Mouse (Mus musculus) retina, postnatal 7 days (tissue): ENCODE measurements around the gene Tsc1.

Experiments used
- DNase-seq: peaks from one replicate; pipeline ENCODE4 v3.0.0-alpha.2; 2012; ENCODE audit warnings: low read depth, low spot score

The Tsc1 gene

GRCm38 (mm10) chr2:28640461-28641424, at the start of gene Tsc1:
Tsc1 (plus strand) TSS chr2:28641228.
- DNase-seq = peak; percentile 95

- DNase-seq = no peak
These were observed 49.5 kb upstream of the Tsc1 start for GRCm38 (mm10) chr2:28591479-28591878.

GRCm38 (mm10) chr2:28592809-28593208, 48.2 kb upstream of the Tsc1 start:
- DNase-seq = peak; percentile 41

- DNase-seq = no peak
These were observed 45.0 kb upstream of the Tsc1 start for GRCm38 (mm10) chr2:28596021-28596420.

DNA sequence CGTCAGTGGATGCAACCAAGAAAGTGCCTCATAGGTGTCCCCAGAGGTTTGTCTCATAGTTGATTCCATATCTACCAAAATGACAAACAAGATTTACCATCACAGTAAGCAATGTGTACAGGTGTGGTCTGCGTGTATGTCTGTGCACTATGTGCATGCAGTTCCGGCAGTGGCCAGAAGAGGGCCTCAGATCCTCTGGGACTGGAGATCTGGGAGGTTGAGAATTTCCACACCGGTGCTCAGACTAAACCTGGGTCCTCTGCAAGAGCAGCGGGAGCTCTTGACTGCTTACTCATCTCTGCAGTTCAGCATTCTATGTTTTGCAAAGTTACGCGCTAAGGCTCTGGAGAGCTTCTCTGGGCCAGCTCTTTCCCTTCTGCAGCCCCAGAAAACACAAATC, 44.0 kb upstream of the Tsc1 start:
- DNase-seq = no peak

DNA sequence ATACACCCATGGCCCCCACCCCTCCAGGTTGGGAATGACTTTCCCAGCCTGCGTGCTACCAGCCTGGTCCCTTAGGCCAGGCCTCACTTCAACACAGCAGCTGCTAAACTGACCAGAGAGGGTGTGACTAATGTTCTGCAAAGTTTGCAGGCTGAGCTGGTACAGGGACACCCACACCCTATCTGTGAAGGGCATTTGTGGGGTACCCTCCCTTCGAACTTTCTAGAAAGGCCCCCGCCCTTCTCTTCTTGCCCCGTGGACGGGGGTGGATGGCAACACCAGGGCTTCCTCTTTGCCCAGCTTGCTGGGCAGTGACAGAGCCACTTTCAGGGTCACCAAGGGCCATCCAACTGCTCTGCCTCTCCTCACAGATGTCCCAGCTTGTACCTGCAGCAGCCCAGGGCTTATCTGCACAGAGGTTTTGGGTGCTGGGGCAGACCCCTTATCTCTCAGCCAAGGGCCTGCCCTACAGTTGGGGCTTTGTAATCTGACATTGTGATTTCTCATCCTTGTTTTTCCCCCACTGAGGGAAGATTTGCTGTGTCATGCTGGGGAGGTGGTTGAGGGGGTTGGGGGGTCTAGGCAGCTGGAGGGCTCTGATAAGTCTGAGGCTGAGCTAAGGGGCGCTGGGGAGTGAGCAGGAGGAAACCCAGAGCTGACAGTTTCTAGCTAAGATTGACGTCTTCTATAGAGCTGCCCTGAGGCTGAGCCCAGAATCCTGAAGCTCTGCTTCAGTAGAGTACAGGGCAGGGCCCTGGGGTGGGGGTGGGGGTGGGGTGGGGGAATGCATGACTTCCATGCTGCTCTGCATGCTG, 43.1 kb upstream of the Tsc1 start:
- no peak for DNase-seq

GRCm38 (mm10) chr2:28598692-28599568, 42.1 kb upstream of the Tsc1 start:
- DNase-seq = no peak

DNA sequence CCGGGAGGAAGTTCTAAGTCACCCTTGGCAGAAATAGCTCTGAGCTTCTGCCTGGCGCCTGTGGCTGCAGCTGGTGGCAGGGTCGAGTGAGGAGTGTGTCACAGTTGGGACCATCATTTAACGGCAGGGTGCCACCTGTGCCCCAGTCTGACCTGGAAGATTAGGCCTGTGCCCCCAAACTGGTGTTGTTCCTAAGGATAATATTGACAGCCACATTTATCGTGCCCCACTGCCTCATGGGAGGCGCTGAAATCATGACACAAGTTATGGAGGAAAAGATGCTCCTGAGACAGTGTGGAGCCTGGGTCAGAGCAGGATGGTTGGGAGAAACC, 41.5 kb upstream of the Tsc1 start:
- DNase-seq = no peak

- DNase-seq = no peak
These were observed 39.1 kb upstream of the Tsc1 start for GRCm38 (mm10) chr2:28601720-28602590.

GRCm38 (mm10) chr2:28603542-28603941, 37.5 kb upstream of the Tsc1 start:
- DNase-seq = no peak

DNA sequence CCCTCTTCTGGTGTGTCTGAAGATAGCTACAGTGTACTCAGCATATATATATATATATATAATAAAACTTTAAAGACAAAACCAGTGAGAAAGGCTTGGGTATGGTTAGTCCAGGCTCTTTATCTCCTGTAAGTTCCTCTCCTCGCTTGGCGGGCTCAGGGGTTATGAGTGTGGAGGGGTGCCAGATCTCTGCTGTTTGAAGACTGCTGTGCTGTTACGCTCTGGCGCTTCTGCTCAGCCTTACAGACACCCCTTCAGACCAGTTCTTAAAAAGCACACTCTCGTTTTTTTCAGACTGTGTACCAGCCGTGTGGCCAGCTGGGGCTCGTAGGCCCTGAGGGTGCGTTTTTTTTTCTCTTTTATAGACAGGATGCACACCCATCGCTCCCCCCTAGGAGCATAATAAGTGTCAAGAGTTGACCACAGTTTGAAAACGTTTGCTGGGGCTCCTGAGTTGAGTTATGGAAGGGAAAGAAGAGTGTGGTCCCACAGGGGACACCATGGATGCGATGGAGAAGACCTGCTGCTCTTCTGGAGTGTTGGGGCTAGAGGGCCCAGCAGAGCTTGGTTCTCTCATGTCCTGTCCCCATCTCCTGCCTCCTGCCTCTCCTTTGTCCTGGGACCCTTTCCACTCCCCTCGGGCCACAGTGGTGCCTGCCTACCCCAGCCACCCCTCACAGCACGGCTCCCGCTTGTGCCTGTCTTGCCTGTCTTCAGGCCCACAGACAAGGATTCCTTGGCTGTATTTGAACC, 35.1 kb upstream of the Tsc1 start:
- DNase-seq = no peak

DNA sequence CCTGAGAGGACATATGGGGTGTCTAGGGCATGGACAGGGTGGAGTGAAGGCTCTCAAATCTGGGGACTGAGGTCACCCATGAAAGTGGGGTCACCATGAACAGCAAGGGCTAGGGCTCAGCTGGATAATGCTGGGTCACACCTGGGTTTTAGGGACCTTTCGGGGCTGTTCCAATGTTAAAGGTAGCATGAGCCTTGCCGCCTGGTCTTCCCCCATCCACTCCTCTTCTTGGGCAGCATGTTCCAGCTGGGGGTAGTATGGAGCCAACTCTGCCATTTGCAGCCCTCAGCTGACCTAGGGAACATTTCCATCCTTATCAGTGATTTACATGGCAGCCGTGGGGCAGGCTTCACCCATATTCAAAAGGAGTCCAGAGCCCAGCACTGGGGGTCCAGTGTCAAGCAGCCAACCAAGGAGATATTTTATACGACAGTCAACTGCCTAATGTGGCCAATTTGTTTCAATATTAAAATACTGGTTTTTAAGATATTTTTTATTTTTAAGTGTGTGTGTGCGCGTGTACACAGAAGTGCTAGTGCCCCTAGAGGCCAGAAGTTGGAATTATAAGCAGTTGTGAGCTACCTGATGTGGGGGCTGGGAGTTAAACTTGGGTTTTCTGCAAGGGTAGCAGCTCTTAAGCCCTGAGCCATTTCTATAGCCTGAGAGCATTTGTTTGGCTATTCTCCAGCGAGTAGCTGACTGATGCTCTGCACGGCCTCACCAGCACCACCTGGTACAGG, 34.3 kb upstream of the Tsc1 start:
- DNase-seq = no peak

DNA sequence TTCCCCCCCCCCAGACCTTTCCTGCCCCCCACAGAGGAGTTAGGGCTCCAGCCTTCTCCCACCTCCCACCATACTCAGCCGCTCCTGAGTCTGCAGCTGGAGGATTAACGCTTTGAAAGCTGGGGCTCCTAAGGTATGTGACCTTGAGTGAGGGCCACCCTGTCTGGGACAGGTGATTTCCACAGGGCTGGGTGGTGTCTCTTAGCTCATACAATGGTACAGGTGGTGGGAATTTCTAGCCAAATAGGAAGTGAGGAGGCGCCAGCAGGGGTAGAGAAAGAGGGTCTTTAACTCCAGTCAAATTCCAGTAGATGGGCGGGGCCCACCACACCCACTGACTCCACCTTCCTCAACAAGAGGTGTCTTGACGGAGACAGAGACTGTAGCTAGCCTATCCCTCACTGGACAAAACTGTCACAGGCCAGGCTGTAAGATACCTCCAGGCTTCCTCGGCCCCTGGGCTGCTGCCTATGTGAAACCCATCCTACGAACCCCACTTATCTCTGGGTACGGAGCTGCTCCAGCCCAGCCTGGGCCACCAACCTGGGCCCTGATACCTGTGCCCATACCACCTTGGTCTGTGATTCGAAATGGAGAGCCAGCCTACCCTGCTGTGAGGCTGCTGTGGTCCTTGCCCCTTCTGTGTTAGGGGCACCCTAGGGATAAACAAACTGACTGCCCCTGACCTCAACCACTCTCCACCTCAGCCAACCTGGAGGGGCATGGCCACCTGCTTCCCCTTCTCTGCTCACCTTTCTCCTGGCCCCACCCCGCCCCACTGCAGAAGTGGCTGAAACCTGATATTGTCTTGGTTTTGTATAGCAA, 33.5 kb upstream of the Tsc1 start:
- no peak for DNase-seq

DNA sequence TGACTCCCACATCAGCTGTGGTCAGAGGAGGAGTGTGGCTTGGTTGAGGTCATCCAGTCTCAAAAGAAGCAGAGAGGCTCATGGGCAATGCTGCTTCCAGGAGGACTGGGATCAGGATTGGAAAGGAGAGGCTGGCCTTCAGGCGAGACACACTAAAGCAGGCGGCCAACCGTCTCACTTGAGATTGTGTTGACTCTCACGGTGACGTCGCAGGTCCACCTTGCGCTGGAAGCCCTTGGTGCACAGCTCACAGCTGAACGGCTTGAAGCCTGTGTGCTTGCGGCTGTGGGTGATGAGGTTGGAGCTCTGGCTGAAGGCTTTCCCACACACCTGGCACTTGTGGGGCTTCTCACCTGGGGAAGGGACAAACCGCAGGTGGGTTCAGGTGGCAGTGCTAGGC, 31.2 kb upstream of the Tsc1 start:
- DNase-seq = no peak

DNA sequence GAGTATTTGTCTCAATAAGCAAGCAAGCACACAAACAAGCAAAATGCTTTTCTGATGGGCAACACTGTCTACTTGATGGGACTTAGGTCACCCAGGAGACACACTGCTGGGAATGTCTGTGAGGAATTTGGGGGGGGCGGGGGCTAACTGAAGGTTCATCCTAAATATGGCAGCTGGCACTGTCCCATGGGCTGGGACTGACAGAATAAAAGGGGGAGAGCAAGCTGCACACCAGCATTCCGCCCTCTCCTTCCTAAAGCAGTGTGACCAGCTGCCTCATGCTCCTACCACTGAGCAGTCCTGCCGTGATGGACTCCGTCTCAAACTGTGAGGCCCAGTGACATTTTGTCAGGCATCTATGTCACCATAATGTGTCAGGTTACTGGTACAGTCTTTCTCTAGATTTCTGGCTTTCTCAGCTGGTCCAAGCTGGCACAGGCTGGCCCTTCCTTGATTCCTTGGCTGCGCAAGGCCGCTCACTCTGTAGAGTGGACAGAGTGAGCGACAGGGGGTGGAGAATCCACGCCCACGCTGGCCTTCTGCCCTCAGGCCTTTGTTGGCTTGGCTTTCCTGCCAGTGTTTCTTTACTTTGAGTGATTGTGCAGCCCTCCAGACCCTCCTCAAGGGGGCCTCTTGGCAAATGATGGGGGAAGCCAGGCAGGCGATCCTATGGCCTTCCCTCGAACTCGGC, 30.2 kb upstream of the Tsc1 start:
- no peak for DNase-seq

DNA sequence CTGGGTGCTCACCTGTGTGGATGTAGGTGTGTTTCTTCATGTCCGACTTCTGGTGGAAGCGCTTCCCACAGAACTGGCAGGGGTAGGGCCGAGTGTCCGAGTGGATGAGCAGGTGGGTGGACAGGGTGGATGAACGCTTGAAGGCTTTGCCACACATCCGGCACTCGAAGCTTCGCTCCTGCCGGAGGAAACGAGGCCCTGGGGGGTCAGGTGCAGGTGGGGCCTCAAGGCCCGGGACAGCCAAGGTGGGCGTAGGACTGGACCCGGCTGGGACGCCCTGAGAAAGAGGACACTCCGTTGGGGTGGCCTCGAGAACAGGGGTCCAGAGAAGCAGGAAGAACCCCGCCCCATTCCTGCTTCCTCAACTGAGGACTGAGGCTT, 29.6 kb upstream of the Tsc1 start:
- no peak for DNase-seq

DNA sequence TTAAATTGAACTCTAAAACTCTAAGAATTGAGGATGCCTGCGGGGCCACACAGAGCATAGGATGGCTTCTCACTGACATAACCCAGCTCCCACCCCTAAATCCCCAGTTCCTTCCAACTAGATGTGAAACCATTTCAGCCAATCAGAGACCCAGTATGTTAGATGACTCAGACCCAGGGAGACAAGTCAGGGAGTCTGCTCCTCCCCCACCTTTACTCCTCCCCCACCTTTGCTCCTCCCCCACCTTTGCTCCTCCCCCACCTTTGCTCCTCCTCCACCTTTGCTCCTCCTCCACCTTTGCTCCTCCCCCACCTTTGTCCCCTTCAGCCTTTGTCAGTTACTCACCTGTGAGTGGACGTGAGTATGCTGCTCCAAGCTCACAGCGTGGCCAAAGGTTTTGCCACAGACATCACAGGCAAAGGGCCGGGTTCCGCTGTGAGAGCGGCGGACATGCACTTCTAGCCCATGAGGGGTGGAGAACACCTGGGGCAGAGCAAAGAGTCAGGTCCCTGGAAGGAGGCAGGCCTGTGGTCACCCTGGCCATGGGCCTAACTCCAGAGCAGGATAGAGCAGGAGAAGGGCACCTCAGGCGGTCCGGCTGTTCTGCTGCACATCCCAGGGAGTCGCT, 28.5 kb upstream of the Tsc1 start:
- DNase-seq = no peak
